Mouse (Mus musculus) gastrocnemius, adult 8-10 months (tissue): ENCODE measurements around the gene Epb41l1. TPM values are rescaled to one million over a fixed set of nuclear protein-coding genes. Genes with fewer than 3 reads are reported as not detected.

ENCODE experiments used
- DNase-seq, 2 experiments: peaks; one replicate each; pipeline ENCODE4 v3.0.0; 2022; ENCODE audit warnings: low spot score in 2 of 2
- microRNA-seq: library from miRNA; unstranded; fragments of <30 nt; microRNA quantifications from one replicate; pipeline ENCODE4 v1.2.0, GENCODE M21; 2022
- total RNA-seq, 4 experiments: library from RNA; stranded (reverse); gene quantifications; 2 replicates each; pipeline ENCODE4 v1.2.4; 2022

Epb41l1 gene
- total RNA-seq, 4 experiments from 2014 or later = 3.0 to 6.0 (median 3.5) TPM

- DNase-seq = no peak
These were observed 164.2 kb downstream of the Epb41l1 start for GRCm38 (mm10) chr2:156584797-156585471.

DNA sequence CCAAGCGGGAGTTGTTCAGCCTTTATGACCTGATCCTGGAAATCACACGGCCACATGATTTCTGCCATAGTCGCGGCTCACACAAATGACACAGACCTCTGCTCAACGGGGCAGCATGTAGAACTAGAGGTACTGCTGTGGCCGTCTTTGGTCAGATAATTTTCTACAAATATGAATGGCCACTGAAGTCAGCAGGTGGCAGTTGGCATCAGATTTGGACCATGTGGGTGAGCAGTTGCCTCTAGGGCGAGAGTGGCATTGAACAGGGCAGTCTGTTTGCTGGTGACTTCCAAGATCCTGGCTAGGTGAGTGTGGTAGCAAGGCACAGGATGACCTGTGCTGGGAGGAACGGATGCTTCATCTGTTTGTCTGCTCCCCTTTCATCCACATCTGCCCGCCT lies 168.8 kb downstream of the Epb41l1 start:
- no peak for DNase-seq

Small RNA genes lying within 50 kb of the gene (microRNA-seq; reads per million reads assigned to microRNA genes)
- not detected for gene Gm22758

Other genes with a start within 250 kb of the Epb41l1 start
- gene Rbm39, start 240.7 kb upstream of the Epb41l1 start, total RNA-seq = 100 to 1,000 TPM in 1 of 4 experiments, 10 to 100 TPM in 3; 71.4 to 105 (median 89.2) TPM
- 10 to 100 TPM; 21.6 to 38.5 (median 29.1) TPM for gene Phf20, start 224.4 kb upstream of the Epb41l1 start, total RNA-seq
- gene Cnbd2, start 108.6 kb upstream of the Epb41l1 start, total RNA-seq = 1 to 10 TPM in 1 of 4 experiments, under 1 TPM in 3; 0.74 to 1.0 (median 0.85) TPM
- gene Scand1, start 108.2 kb upstream of the Epb41l1 start, total RNA-seq = 10 to 100 TPM; 50.0 to 68.3 (median 62.9) TPM
- gene Aar2, start 126.7 kb downstream of the Epb41l1 start, total RNA-seq = 10 to 100 TPM; 19.6 to 25.5 (median 22.0) TPM
- 10 to 100 TPM; 39.2 to 51.0 (median 49.6) TPM for gene Dlgap4, start 192.8 kb downstream of the Epb41l1 start, total RNA-seq